Mouse (Mus musculus) intestine, postnatal 0 days (tissue): ENCODE results near the gene Dtnb. TPM values are rescaled to one million over a fixed set of nuclear protein-coding genes. Genes with fewer than 3 reads are reported as not detected.

Source experiments
- ATAC-seq: fragments of 200-750 bp; cut with Nextera tagmentation; 2 replicates; pipeline ENCODE4 v1.8.0; 2017; ENCODE audit warnings: mild to moderate bottlenecking, moderate TSS enrichment, moderate library complexity
- H3K27ac ChIP-seq: fragments of 300-500 bp; sonication (generic); 2 replicates; pipeline ENCODE4 v1.5.1; 2014; ENCODE audit warnings: mild to moderate bottlenecking, low read depth, low read length, moderate library complexity
- H3K27me3 ChIP-seq: fragments of 300-500 bp; sonication (generic); replicated peaks from 2 replicates; pipeline ENCODE4 v1.6.1; 2014; ENCODE audit warnings: low read length, mixed read lengths; ENCODE audit not compliant: control insufficient read depth, insufficient read depth
- H3K36me3 ChIP-seq: fragments of 300-500 bp; sonication (generic); 2 replicates; pipeline ENCODE4 v1.6.1; 2014; ENCODE audit warnings: mild to moderate bottlenecking, moderate library complexity; ENCODE audit not compliant: control insufficient read depth, insufficient read depth
- H3K4me1 ChIP-seq: fragments of 300-500 bp; sonication (generic); replicated peaks from 2 replicates; pipeline ENCODE4 v1.6.1; 2014; ENCODE audit warnings: antibody characterized with exemption, low read length, mixed read lengths; ENCODE audit not compliant: control insufficient read depth, insufficient read depth
- H3K4me2 ChIP-seq: fragments of 300-500 bp; sonication (generic); replicated peaks from 2 replicates; pipeline ENCODE4 v1.6.1; 2014; ENCODE audit warnings: low read depth, mild to moderate bottlenecking, moderate library complexity
- H3K4me3 ChIP-seq: fragments of 300-500 bp; sonication (generic); 2 replicates; pipeline ENCODE4 v1.5.1; 2014; ENCODE audit warnings: low read depth, low read length
- H3K9ac ChIP-seq: fragments of 300-500 bp; sonication (generic); 2 replicates; pipeline ENCODE4 v1.6.1; 2014; ENCODE audit warnings: mild to moderate bottlenecking, low read depth, low read length
- H3K9me3 ChIP-seq: fragments of 300-500 bp; sonication (generic); 2 replicates; pipeline ENCODE4 v1.6.1; 2016; ENCODE audit warnings: mixed run types; ENCODE audit not compliant: control insufficient read depth
- CTCF ChIP-seq: sonication (generic); IDR thresholded peaks from 2 replicates; pipeline ENCODE4 v1.5.1; 2016; ENCODE audit warnings: low read depth, mild to moderate bottlenecking, control low read depth, antibody characterized with exemption, moderate library complexity
- WGBS: fragments of 180-500 bp; shearing (Covaris S2); extraction: QIAGEN DNeasy Blood & Tissue Kit; methylation state at CpG from one replicate; pipeline ENCODE4 v1.1.7; 2014; 5-methylcytosine and 5-hydroxymethylcytosine counted together
- polyA plus RNA-seq: library from polyadenylated mRNA; unstranded; fragments of >200 nt; fragmentation: Nextera tagmentation; extraction: Ambion mirVana; gene quantifications from 2 replicates; pipeline ENCODE4 v1.2.1, GENCODE M21; 2015

Dtnb gene
- polyA plus RNA-seq, 1 experiment from 2014 or later = 9.8 TPM

- Histone ChIP-seq H3K4me2 (0 out of 2 replicates have a peak overlapping the region, but pooled peaks have one; percentile 1), H3K9ac (no peak overlapping the region), H3K4me3 (no peak overlapping the region), H3K27me3 (no peaks in the 10 kb centered on the region), H3K36me3 (no peaks in the 10 kb centered on the region), H3K27ac (no peak overlapping the region), H3K9me3 (no peaks in the 10 kb centered on the region), H3K4me1 (no peaks in the 10 kb centered on the region)
- no peak for TF ChIP-seq CTCF
- WGBS = 52% methylated on average over 7 of the region's 7 CpGs
- ATAC-seq = peak; percentile 82
Observed at GRCm38 (mm10) chr12:3702903-3703302, 130.7 kb downstream of the Dtnb start.

GRCm38 (mm10) chr12:3719151-3719721, 147.1 kb downstream of the Dtnb start:
- Histone ChIP-seq H3K27ac (no peak overlapping the region), H3K4me2 (no peak overlapping the region), H3K9ac (no peak overlapping the region), H3K36me3 (no peaks in the 10 kb centered on the region), H3K9me3 (no peaks in the 10 kb centered on the region), H3K27me3 (no peaks in the 10 kb centered on the region), H3K4me3 (no peak overlapping the region), H3K4me1 (no peaks in the 10 kb centered on the region)
- TF ChIP-seq CTCF = no peak
- 39% methylated on average over 4 of the region's 4 CpGs for WGBS
- ATAC-seq = no peak

GRCm38 (mm10) chr12:3720527-3720926, 148.3 kb downstream of the Dtnb start:
- no peaks in the 10 kb centered on the region for H3K36me3 ChIP-seq
- no peak overlapping the region for H3K4me3 ChIP-seq
- WGBS = 99% methylated on average over 2 of the region's 2 CpGs
- H3K9me3 ChIP-seq = no peaks in the 10 kb centered on the region
- no peak for ATAC-seq
- no peak overlapping the region for H3K27ac ChIP-seq
- no peaks in the 10 kb centered on the region for H3K27me3 ChIP-seq
- no peak overlapping the region for H3K4me2 ChIP-seq
- no peak for TF ChIP-seq CTCF
- no peak overlapping the region for H3K9ac ChIP-seq
- H3K4me1 ChIP-seq = no peaks in the 10 kb centered on the region

GRCm38 (mm10) chr12:3723762-3724161, 151.6 kb downstream of the Dtnb start:
- no peak overlapping the region for H3K27ac ChIP-seq
- H3K4me2 ChIP-seq = no peak overlapping the region
- H3K9me3 ChIP-seq = no peaks in the 10 kb centered on the region
- no peak for TF ChIP-seq CTCF
- 18% methylated on average over 3 of the region's 3 CpGs for WGBS
- no peak for ATAC-seq
- no peak overlapping the region for H3K4me3 ChIP-seq
- no peak overlapping the region for H3K9ac ChIP-seq
- H3K27me3 ChIP-seq = no peaks in the 10 kb centered on the region
- H3K36me3 ChIP-seq = no peaks in the 10 kb centered on the region
- no peaks in the 10 kb centered on the region for H3K4me1 ChIP-seq

GRCm38 (mm10) chr12:3724822-3725370, 152.7 kb downstream of the Dtnb start:
- Histone ChIP-seq H3K36me3 (no peaks in the 10 kb centered on the region), H3K4me1 (no peaks in the 10 kb centered on the region), H3K9me3 (no peaks in the 10 kb centered on the region), H3K27me3 (no peaks in the 10 kb centered on the region), H3K4me3 (no peak overlapping the region), H3K27ac (no peak overlapping the region), H3K4me2 (no peak overlapping the region), H3K9ac (no peak overlapping the region)
- ATAC-seq = no peak
- TF ChIP-seq CTCF = no peak
- 23% methylated on average over 5 of the region's 5 CpGs for WGBS

- 86% methylated on average over 6 of the region's 6 CpGs for WGBS
Observed at GRCm38 (mm10) chr12:3729521-3730075, 157.4 kb downstream of the Dtnb start.

More at GRCm38 (mm10) chr12:3729521-3730075, 157.4 kb downstream of the Dtnb start:
- Histone ChIP-seq H3K9ac (no peak overlapping the region), H3K27ac (no peak overlapping the region), H3K27me3 (no peaks in the 10 kb centered on the region), H3K9me3 (no peaks in the 10 kb centered on the region), H3K4me3 (no peak overlapping the region), H3K4me2 (no peak overlapping the region), H3K4me1 (no peaks in the 10 kb centered on the region), H3K36me3 (no peaks in the 10 kb centered on the region)
- no peak for TF ChIP-seq CTCF
- no peak for ATAC-seq
